Mouse (Mus musculus): ENCODE results near the gene Rere.

Rere gene

DNA sequence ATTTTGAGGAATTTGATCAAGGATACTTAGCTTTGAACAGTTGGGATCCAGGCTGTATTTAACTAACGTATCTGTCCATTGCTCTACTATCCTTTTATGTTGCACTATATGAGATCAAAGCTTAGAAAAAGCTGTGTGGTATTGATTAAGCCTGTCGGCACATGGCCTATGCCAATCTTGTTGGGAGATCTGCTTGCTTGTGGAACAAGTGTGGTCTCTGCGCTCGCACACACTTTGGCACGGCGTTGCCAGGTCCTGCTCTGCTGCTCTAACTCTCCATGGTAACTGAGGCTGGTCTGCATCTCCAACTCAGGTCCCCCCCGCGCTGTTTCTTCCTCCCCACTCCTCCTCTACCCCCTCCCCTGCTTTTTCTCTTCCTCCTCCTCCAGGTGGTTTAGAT is 112.2 kb downstream of the Rere start:
- no peak for DNase-seq

DNA sequence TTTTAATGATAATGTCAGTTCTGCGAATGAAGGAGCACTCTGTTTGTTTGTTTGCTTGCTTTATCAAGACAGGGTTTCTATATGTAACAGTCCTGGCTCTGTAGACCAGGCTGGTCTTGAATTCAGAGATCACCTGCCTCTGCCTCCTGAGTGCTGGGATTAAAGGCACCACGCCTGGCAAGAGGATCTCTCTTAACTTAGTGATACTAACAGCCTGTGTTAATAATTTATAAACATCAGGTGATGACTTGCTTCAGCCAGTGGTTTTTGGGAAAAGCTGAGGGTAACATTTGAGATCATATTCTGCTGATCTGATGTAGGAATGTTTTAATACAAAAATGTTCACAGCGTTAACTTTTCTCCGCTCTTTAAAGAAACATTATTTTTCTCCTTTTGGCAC is 112.6 kb downstream of the Rere start:
- DNase-seq, result no peak

DNA sequence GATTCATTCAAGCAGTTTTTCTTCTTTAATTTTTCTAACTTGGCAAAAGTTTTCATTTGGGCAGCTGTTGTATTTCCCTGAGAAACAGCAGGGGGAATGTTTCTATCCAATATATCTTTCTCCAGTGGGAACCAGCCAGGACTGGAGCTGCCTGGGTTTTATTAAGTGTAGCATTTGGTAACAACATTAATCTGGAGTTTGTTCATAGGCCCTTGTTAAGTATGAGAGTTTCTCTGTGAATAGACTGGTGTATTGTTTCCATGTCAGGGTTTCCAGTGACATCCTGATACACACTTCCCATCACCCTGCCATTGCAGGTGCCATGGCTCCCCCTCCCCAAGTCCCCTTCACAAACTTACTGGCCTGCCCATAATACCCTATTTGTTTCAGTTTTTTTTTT is 114.9 kb downstream of the Rere start:
- no peak for DNase-seq

DNA sequence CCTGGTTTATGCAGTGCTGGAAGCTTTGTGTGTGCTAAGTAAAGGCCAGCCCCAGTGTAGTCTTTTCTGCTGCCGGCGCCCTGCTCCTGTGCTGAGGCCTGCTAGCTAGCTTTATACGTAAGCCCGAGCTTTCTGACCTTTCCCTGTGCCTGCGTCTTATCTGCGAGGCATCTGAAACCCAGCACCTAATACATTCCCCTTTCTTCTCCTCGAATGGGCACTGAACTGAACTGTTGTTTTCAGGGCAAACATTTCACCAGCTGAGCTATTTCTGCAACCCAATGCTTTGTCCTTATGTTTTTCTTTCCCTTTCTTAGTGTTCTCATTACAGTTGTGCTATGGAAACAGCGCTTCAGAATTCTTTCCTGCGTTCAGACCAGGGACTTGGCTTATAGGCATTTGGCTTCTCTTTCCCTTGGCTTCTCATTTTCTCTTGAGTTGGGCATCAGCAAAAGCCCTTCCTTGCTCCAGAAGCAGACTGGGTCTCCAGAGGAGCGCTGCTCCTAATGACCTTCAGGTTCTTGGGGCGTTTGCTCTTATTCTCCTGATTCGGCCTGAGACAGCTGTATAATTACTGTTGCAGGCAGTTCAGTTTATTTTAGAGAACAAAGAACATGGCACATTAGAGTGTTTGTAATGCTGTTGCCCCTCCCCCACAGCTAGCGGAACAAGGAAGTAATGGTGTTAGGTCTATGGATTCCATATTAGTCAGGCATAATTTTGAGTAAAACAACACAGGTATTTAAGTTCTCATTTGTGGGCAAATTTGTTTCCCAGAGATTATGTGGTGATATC is 115.6 kb downstream of the Rere start:
- no peak for DNase-seq

DNA sequence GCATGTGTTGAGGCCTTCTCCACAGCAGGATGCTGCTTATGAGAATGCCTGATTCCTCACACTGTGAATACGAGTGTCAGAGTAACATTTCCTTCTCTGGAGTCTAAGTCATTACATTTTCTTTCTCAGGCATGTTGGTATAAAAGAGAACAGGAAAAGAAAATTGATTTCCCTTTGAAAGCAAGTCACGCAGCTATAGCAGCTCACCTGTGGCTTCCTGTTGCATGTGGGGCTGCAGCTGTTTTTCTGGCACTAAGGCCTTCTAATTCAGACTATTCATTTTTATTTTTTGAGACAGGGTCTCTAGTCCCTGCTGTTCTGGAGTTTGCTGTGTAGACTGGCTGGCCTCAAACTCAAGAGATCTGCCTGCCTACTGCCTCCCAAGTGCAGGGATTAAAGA is 117.6 kb downstream of the Rere start:
- no peak for DNase-seq

DNA sequence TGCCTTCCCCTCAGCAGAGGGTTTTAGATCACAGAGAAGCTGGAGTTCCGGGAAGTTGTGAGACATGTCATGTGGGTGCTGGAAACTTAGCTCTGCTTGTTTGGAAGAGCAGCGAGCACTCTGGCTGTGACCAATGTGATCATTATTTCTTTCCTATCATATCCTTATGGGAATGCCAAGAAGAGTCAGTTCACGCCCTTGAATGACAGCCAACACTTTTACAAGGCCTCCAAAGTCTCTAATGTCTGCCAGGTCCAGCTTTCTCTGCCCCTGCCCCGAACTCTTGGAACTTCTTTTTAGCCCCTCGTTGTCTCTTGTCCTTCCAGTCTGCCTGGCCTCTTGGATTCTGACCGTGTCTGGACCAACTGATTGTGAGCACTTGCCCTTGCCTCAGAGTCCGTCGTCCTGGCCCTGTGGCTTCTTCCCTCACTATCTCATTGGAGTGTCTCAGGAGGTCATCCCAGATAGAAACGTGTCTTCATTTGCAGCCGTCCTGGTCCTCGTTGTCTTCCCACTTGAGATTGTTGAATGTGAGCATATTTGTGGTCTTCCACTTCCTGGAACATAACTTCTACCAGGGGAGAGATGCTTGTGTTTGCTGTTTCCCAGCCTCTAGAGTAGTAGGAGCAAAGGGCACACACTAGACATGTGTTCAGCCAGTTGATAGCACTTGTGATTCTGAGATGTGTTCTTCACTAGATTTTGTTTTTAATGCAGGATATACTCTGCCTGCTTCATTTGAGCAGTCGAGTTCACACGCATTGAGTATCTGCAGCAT is 120.6 kb downstream of the Rere start:
- no peak for DNase-seq

DNA sequence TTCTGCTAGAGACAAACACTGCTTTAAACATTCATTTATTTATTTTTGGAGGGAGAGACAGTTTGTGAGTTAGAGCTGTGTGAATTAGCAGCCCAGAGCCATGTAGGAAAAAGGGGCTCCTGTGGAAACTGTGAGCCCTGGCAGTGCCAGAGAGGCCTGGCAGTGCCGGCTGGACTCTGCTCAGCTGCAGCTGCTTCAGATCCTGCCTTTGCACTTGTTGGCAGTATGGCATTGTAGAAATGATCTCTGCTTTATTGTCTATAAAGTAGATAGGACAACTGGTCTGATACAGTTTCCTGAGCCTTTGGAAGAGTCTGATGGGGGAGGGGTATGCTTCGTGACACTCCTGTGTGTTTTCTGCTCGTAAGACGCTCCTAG is 121.2 kb downstream of the Rere start:
- DNase-seq, result no peak

DNA sequence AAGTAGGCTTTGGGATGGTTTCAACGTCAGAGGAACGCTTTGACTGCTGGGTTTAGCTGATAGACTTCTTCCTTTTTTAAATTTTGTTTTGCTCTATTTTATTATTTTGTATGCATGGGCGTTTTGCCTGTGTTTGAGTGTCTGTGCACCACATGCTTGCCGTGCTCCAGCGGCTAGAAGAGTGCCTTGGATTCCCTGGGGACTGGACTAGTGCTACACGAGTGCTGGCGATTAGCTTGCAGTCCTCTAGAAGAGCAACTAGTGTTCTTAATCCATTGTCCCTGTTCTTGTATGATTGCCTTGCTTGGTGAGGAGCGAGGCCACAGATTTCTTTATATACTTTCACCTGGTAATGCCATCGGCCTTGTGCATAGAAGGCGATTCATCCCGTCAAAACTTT is 122.5 kb downstream of the Rere start:
- no peak for DNase-seq

DNA sequence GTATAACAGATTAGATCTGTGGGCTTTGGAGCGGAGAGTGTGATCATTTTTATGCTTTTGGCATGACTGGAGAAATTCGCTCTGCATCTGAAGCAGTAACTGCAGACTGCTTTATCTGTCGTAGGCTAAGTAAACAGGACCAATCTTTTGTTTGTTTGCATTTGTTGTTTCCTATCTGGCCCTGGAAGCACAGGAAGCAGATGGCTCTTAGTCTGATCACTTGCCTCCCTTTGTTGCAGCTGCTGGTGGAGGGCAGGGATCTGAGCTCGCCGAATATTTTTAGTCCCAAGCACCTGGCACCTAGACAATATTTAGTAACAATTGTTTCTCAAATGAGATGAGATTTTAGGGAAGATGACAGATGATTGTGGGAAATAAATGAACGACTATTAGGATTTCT is 123.1 kb downstream of the Rere start:
- DNase-seq, result peak; percentile 56

DNA sequence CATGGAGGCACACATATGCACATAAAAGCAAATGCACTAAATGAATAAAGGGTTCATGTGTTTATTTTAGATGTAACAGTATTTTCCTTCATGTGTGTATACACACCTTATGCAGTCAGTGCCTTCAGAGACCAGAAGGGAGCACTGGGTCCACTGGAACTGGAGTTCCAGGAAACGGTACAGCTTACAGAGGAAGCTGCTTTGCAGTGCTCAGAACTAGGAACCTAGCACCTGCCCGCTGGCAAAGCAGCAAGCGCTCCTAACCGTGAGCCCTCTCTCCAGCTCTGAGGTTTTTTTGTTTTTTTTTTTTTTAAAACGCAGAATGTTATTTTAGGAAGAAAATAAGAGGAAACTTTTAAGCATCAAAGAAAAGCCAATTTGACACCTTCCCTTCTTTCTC is 124.3 kb downstream of the Rere start:
- no peak for DNase-seq

DNA sequence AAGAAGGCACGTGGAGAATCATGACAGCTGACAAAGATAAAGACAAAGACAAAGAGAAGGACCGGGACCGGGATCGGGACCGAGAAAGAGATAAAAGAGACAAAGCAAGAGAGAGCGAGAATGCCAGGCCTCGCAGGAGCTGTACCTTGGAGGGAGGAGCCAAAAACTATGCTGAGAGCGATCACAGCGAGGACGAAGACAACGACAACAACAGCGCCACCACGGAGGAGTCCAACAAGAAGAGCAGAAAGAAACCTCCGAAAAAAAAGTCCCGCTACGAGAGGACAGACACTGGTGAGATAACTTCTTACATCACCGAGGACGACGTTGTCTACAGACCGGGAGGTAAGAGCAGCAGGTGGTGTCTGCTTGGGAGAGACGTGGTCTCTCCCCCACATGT is 124.9 kb downstream of the Rere start:
- DNase-seq, result no peak

DNA sequence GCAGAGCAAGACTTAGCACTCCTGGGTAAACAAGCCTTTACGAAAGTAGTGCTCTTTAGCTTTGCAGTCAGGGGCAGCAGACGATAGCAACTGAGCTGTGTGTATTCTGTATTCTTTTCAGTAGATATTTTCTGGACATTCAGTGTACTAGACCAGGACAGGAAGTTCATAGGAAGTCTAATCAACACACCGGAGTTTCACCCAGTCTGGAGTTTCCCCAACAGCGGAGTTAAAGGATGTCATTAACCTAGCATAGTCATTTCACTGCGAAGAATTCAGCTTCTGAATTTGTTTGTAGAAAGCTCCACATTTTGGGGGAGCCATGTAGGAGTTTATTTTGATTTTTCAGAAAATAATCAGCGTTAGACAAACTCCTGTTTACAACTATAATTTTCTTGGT is 125.4 kb downstream of the Rere start:
- no peak for DNase-seq

DNA sequence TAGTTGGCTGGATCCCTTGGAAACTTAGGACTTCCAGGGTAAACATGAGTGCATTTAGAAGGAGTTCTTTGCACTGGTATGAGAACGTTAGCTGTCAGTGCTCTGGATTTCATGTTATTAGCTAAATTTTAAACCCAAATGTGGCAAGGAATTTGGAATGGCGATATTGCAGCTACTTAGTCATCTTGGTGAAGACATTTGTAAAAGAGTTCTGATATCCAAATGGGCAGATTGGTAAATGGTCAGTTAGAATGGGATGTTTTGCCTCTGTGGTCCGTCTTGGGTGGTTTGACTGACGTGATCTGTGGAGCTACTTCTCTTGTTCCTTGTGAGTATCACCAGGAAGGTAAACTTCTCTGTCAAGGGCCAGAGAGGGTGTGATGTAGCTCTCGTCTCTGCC is 132.8 kb downstream of the Rere start:
- DNase-seq, result no peak

DNA sequence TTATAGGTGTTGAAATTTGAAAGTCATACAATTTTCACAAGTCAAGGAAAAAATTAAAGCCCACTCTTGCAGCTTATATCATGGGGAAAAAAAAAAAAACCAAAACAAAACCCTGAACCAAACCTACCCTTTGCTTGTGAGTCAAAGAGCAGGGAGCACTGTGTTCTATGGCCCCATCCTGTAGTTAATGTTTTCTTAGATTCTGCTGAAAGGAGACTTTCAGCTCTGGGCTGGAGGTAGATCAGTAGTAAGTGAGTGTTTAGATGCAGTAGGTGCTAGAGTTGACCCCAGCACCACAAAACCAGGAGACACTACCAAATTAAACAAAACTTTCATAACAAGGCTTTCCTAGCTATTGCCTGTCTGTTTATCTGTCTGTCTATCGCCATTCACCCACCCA is 133.3 kb downstream of the Rere start:
- DNase-seq, result no peak

DNA sequence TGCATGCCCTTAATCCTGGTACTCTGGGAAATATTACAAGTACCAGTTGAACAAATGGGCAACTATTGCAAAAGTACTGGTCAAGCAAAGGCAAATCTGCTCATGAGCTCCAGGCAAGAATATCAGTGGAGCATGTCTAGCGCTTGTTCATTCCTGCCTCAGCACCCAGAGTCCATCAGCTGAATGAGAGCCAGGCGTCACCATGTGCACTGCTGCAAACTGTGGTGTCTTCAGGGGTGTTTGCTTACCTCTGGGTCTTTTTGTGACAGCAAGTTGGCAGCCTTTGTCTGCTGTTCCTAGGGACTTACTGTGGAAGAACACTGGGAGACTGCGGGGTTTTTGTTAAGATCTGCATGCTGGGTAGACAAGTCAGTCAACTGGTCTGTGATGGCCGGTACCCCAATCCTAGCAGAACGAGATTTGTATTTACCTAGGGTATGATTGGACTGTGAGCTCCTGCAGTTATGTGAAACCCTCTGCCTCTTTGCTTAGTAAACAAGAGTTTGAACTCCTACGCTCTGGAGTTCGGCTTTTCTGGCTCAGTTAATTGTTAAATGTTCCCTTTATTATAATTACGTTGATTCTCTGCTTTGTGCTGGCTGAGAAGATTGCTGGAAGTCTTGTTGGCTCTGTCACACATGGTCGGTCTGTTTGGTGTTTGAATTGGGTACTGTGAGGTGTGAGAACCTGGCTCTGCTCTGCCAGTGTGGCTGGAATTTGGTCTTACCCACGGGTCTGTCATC is 134.0 kb downstream of the Rere start:
- no peak for DNase-seq

DNA sequence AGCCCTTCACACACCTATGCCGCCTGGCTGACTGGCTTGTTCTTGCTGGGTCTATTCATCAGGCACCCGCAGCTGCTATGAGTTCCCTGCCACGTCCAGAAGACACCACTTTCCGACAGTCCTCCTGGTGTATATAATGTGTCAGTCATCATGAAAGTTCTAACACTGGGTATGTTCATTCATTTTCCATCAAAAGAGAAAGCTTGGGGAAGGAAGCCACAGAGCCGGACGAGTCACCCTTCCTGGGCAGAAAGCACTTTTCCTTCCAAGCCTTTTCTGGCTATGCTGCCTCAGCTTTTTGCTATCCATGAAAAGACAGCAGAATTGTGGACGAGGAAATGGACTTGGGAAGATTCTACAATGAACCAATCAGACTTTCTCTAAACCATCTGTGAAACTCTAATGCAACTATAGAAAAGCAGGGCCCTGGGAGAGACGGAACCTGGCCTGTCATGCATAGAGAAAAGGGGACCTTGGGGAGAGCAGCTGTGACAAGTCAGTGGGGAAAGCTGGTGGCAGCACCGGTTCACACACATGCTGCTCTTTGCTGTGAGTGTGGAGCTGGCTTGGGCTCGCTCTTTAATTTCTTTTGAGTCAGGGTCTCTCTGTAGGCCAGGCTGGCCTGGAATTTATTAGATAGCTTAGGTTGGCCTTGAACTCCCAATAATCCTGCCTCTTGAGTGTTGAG is 139.3 kb downstream of the Rere start:
- DNase-seq, result no peak

DNA sequence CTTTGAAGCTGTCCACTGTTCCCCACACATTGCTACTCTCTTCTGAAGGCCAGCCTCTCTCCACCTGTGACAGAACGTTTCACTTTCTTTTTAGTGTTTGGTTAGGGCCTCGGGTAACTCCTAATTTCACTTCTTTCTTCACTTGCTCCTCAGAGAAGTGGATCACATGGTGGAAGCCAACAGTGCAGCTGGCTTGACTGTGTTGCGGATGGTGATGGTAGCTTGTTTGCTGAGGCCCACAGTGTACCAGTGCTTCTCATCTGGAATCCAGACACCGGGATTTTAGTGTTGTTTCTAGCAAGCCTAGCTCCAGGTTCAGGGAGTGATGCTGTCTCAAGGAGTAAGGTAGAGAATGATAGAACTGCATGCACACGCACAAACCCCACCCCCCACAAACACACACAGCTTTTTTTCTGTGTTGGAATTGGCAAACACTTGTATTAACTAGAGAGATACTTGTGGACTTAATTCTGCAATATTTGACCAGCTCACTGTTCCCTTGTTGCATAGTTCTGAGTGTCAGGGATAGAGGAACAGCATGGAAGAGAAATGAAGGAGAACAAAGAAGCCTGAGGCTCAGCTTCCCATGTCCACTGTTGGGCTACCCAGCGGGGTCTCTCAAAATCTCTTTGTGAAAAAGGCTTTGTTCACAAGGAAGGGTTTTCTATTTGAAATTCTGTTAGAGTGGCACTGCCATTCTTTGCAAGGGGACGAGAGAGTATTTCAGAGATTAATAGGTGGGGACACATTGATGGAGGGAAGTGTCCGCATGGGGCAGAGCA is 144.8 kb downstream of the Rere start:
- no peak for DNase-seq

DNA sequence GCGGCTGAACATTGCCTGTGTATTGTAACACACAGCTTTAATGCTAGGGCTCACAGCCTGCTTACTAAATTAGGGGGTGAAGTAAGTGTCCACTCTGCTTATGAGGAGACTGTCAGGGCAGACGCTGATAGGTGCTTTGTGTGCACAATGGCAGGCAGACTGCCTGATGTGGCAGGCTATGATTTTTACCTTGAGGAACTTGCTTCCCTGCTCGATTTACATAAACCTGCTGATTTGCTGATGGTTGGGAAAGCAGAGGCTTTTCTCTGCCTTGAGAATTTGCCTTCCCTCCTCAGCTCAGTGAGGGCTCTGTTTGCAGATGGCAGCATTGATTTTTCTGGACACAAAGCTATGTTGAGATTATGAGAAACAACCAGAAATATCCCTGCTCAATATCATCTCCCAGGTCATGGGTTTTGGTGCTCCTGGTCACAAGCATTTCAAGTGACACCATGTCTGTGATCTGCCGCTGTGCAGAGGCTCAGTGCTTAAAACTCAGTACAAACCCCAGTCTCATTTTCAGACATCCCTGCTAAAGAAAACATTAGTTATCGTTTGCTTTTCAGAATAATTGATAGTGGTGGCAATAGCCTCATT is 145.5 kb downstream of the Rere start:
- no peak for DNase-seq

DNA sequence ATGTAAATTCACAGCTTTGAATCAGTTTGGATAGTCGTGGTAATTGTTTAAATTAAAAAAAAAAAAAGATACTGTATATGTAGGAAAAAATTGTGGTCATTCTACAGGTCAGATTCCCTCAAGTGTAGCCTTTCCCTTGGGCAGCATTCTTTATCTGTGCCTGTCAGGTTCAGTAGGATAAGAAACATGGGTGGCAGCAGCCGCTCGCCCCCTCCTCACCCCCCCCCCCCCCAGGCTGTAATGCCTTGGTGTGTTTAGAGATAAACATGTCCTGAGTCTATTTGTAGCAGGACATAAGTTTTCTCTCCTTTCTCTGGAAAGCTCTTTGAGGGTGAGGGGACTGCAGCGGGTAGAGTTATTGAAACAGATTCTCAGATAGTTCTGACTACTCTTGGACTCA is 147.3 kb downstream of the Rere start:
- no peak for DNase-seq

DNA sequence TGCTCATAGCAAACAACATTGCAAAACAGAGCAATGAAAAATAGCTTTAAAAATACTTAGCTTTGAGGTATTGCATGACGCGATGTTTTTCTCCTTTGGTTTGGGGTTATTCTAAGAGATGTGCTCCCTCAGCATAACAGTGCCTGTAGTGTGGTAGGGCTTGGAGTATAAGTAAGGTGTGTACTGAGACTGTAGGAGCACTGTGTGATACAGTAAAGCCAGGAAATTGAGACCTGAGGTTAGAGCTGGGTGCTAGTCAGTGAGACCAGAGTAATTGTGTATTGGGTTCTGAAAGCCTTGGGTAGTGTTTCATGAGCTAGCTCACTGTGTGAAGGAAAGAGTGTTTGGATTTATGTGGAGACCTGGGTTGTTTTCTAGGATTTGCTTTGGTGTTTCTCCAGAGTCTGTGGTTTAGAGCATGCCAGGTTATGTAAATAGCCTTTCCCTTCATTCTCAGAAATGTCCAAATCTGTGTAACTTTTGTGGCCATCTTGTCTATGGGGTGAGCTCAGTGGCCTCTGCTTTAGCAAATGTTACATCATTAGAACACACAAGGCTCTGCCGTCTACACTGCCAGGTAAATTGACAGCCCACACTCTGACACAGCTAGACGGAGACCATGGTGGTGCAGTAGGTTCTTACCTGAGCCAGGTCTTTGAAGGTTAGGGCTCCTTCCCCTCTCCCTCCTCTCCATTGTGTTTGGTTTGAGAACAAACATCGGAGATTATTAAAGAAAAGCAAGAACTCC is 152.6 kb downstream of the Rere start:
- DNase-seq, result no peak

DNA sequence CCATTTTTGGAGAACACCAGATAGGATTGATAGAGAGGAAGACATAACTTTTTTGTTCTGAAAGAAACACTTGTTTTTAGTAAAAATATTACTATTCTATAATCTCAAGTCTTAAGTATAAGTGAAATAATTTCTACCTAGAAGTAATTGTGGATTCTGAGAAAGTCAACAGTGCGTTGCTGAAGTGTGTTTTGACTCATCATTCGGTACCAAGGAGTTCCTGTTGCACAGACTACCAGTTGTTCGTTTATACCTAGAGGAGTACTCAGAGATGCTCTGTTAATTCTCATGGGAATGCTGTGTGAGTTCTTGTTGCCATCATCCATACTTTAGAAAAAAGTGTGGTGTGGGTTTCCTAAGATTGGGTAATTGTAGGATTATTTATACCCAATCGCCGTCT is 154.1 kb downstream of the Rere start:
- DNase-seq, result no peak

Measured in cerebellum, adult 8-10 months (tissue).